Mouse (Mus musculus) left cerebral cortex, postnatal 4 days (tissue): ENCODE measurements around the gene Dpf2. TPM values are rescaled to one million over a fixed set of nuclear protein-coding genes. Genes with fewer than 3 reads are reported as not detected.

Experiments used
- DNase-seq: peaks from one replicate; pipeline ENCODE4 v3.0.0-alpha.2; 2022
- intact Hi-C: fragments of 180-260 bp; cut with DNase I; formaldehyde crosslinking; loops from one replicate; pipeline ENCODE4 v1.15.1; 2025
- total RNA-seq, 2 experiments: library from RNA; stranded (reverse); gene quantifications; 2 replicates each; pipeline ENCODE4 v1.2.3; 2021

Gene Dpf2
- total RNA-seq, 2 experiments from 2014 or later = 76.1 to 84.1 TPM

DNA sequence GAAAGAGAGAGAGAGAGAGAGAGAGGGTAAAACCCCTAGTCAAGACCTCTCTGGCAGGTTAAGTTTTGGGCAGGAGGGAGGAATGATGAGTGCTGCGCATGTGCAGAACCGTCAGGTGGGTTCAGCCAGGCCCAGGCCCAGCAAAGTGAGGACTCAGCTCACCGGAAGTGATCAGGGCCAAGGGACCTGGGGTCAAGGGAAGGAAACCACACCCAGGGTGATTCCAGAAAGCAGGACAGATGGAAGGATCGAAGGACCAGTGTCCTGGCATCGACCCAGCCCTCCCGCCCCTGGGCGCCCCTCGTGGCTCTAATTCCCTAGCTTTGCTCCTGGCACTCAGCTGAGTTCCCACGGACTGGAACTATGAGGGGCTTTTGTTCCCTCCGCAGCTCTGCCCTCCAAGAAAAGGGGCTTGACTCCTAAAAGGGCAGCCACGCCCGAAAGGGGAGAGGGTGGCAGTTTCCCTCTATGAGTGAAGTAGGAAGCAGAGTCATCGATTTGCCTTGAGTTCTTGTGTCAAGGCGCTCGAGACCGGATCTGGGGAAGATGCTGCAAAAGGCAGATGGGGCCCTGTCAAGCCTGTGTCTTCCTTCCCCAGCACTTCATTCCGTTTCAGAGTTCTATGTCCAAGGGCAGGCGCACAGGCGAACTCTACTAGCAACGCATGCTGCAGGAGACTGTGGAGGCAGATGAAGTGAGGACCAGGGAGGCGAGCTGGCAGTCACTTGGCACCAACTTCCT is 24.5 kb upstream of the Dpf2 start:
- no peak for DNase-seq
- intact Hi-C loops = no loop called here

DNA sequence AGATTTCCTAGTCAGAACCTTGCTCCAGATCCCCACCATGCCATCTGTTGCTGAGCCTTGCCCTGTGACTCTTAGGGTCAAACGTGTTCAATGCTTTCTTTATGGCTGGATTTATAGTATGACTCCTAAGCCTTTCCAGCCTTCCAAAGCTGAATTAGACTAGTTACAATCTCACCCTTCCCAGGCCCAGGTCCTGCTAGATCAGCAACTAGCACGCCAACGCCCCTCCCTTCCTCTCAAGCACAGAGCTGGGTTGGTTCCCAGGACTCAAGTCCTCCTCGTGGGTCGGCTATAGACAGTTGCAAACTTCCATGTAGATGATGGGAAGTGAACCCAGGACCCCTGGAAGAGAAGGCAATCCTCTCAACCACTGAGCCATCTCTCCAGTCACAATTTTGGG is 22.9 kb upstream of the Dpf2 start:
- DNase-seq = no peak
- intact Hi-C loops = no loop called here

DNA sequence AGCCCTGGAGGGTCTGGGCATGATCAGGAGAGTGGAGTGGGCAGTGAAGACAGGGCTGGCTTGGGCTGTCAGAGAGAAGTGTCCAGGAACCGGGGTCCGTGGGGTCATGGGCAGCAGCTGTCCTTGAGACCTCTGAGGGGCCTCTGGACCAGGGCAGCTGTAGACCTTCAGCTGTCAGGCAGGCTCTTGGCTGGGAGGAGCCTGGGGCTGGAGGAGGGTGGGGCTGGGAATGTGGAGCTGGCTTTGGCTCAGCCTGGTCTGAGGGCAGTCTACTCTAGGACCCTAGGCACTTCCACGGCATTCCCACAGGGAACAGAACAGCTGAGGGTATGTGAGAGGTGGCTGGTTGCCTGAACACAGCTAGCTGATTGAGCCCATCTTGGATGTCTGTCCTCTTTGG is 22.5 kb upstream of the Dpf2 start:
- intact Hi-C loops = no loop called here
- no peak for DNase-seq

DNA sequence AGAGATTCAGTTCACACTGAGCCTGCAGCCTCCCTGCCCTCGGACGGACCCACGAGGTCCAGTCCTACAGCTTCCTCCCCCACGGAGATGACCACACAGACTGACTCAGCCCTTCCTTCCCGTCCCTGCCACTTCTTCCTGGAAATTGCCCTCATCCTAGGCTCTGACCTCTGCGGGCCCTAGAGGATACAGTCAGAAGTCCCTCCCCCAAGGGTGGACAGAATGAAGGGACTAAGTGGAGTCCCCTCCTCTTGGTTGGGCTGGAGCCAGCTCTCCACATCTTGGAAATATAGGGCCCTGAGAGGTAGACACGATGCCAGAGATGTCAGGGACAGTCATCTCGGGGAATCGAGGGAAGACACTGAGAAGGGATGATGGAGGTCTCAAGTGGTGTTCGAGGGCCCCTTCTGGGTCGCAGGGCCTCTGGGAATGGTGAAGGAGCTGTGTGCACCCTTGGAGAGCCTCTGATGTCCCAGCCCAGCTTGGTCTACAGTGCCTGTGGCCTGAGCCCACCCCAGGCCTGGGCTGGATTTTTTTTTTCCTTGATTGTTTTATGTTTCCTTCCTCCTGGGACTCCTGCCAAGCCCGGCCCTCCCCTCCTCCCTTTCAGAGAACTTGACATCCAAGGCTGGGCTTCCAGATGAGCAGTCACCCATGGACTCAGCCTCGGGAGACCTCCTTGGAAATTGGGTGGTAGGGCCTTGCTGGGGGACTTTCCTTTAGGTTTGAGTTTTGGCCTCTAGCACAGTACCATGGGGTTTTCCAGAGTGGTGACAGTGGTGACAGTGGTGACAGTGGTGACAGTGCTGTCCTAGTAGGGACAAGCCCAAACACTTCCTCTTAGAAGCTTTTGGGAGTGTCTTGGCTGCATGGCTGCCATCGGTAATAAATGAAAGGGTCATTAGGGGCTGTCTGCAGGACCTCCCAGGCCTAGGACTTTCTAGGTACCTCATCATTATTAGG is 17.1 kb upstream of the Dpf2 start:
- intact Hi-C loops = no loop called here

DNA sequence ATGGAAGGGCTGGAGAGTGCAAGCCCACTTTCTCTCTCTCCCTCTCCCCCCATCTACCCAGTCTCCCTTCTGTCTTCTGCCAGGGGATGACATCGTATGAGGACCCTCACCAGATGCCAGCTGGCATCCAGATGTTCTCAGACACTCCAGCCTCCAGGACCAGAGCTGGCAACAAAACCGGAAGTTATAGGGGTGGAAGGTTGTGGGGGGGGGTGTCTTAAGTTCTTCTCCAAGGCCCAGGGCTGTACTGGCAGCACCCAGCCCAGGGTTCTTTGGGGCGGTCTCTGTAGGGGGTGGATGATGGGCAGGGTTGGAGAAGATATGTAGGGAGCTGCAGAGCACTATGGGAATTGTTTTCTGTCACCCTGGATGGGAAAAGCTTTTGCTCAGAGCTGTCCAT is 15.7 kb upstream of the Dpf2 start:
- intact Hi-C loops = no loop called here
- no peak for DNase-seq

More for the DNA sequence above, 17.1 kb upstream of the Dpf2 start:
- DNase-seq = peak; percentile 40

DNA sequence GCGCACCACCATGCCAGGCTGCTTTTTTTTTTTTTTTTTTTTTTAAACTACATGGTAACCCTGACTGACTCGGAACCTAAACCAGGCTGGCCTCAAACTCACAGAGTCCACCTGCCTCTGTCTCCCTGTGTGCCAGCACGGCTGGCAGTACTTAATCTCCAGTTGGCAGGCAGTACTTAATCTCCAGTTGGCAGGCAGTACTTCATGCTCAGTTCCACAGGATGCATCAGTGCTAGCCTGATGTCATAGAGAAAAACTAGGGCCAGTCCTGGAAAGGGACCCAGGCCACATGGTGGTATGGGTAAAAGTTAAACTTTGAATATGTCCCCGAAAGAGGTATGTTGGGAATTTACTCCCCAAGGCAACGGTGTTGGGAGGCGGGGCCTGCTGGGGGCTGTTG is 15.3 kb upstream of the Dpf2 start:
- no peak for DNase-seq
- intact Hi-C loops = no loop called here

DNA sequence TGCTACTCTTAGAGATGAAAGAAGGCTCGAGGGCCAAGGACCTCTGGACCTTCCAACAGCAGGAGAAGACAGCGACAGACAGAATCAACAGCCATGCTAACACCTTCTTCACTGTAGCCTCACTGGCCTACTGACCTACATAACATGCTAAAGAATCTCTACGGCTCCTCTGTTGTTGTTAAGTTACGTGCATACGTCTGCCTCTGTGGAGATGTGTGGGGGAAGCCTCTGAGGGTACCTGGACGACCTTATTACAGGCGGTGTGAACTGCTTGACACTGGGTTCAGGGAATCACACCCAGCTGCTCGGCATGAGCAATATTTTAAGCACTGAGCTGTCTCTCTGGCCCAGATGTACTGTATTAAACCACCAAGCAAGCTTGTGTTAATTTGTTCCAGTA is 14.7 kb upstream of the Dpf2 start:
- intact Hi-C loops = no loop called here
- DNase-seq = no peak

DNA sequence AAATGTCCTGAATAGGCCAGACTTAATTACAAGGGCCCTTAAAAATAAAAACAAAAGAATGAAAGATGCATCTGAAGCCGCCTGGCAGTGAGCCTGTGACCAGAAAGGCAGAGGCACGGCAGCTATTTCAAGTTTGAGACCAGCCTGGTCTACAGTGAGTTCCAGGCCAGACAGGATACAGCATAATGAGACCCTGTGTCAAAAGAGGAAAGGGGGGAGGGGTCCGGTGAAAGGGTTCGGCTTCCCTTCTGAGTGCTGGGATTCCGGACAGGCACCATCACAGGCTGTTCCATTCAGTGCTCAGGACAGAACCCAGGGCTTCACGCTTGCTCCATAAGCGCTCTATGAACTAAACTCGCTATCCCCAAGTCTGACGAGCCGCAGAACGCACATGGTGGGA is 14.2 kb upstream of the Dpf2 start:
- intact Hi-C loops = no loop called here
- no peak for DNase-seq

DNA sequence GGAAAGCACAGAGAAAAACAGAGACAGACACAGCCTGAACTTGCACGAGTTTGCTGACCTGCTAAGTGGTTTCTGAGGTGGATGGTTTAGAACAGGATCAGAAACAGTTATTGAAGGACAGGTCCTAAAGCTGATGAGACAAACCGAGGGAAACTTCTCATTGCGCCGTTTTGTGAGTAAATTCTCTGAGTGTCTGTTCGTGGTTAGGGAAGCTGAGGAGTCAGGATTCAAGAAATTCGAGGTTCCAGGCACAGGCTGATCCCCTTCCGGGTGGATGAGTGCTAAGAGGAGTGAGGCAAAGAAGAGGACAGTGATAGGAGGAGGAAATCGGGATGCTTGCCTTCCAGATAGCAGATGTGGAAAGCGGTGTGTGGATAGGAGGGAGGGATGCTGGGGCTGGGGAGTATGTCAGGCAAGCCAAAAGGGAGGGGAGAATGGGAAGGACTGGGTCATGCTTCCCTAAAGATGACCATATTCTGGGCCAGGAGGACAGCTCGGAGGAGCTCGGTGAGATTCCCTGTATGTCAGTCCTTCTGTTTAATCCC is 12.6 kb upstream of the Dpf2 start:
- intact Hi-C loops = no loop called here
- DNase-seq = no peak

DNA sequence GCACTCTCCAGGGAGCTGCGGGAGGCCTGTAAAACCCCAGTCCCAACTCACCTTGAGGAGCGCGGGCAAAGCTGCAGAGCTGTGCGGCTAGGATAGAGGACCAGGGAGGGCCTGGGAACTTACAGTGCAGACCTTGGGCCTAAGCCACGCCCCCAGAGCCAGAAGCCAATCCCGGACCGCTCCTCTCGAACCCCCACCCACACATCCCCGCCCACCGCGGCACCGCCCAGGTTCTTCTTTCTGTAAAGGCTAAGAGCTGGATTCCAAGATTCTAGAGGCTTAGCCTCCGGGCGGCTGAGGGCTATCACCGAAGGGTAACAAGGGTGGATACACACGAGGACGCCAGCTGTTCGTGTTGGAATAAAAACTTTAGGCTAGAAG is 11.9 kb upstream of the Dpf2 start, which contains the start of gene Cdc42ep2:
Gene Cdc42ep2 (minus strand): TSS at position 104 of the 381 bp plus-strand sequence.
- intact Hi-C loops = loop anchor here (5.0 kb wide), 1 partner anchor 33 kb away; no protein-coding TSS in a partner anchor
- peak; percentile 97 for DNase-seq

DNA sequence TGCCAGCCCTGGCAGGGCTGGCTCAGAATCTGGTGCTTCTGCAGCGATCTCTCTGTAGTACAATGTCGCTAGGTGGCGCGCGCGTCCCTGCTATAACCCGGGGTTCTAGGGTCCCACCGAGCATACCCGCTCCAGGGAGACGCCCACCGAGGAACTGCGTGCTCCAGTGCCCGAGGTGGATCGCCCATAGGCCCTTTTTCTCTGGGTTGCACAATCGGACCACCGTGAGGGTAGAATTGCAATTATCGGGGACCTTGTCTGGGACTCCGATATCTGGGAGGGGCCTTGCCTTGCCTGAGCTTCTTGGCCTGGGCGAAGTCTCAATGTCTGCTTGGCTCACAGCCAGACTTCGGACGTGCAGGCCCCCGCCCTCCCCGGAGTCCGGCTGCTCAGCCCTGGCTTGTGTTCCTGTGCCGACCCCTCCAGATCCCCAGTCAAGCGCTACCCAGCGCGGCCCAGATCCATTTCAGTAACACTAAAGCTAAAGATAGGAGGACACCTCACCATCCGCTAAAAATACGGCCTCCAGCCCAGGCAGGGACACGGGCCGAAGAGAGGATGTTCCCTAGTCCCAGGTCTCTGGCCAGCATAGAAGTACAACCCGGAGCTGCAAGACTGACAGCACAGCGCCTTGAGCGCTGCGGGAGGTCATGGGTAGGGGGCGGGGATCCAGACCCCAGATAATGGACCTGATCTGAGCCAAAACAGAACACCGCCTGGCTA is 11.3 kb upstream of the Dpf2 start:
- intact Hi-C loops = loop anchor here (5.0 kb wide), 1 partner anchor 33 kb away; no protein-coding TSS in a partner anchor
- peak; percentile 98 for DNase-seq

DNA sequence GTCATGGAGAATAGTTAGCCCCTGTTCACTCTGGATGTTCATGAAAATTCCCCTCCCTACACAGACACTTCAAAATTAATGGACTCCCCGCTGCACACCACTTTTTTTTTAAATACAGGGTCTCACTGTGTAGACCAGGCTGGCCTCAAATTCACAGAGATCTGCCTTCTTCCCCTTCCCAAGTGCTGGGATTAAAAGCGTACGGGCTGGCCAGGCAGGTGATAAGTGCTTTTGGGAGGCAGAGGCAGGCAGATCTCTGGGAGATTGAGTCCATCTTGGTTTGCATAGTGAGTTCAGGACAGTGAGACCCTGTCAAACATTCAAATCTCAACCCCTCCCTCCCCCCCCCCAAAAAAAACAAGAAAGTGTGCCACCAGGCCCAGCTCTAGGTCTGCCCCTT is 10.2 kb upstream of the Dpf2 start:
- no peak for DNase-seq

DNA sequence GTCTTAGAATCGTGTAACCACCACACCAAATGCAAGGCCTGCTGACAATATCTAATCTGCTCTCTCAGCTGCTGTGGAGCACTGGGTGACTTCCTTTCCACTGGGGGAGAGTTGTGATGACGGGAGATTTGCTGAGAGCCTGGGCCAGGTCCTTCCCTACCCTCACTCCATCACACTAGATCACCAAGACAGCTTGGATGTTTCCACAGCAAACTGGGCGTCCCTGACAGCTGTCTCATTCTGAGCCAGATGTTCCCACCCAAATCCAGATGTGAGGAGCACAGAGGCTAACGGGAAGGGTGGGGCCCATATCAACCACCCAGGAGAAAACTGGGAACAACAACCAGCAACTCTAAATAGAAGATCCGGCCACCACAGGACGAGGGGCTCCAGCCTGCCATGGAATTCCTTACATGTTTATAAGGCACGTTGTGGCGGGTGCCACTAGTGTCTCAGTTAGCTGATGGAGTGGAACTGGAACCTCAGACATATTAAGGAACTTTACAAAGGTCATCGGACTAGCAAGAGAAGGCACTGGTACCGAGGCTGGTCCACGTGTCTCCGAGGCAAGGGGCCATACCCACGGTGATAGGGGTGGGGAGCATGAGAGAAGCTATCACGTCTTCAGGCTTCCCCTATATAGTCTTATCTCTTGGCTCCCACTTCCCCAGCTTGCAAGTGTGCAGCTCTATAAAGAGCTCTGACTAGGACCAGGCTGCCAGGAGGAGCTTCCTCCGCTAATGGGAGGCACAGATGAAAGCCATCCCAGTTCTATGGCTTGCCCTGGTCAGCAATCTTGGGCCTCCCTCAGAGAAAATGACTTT is 9.5 kb upstream of the Dpf2 start:
- DNase-seq = no peak
- intact Hi-C loops = loop anchor here (5.0 kb wide), 1 partner anchor 35 kb away; no protein-coding TSS in a partner anchor

More for the DNA sequence above, 10.2 kb upstream of the Dpf2 start:
- intact Hi-C loops = loop anchor here (5.0 kb wide), 1 partner anchor 34 kb away; no protein-coding TSS in a partner anchor

DNA sequence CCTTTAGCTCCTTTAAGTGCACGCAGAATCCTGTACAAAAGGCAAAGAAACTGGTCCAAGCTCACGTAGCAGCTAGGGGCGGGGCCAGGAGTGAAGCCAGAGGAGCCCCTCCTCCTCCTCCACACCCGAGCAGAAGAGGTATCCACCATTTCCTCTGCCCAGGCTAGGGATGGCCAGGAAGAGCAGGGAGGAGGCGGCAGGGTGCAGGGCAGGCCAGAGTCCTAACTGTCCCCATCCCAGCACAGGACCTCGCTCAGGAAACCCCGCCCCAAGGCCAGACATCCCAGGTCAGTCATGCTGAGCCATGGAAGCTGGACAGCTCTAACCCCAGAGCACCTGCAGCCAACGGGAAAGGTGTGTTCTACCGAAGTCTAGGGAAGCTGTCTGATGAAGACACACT is 8.9 kb upstream of the Dpf2 start:
- intact Hi-C loops = loop anchor here (5.0 kb wide), 1 partner anchor 36 kb away; no protein-coding TSS in a partner anchor
- no peak for DNase-seq

DNA sequence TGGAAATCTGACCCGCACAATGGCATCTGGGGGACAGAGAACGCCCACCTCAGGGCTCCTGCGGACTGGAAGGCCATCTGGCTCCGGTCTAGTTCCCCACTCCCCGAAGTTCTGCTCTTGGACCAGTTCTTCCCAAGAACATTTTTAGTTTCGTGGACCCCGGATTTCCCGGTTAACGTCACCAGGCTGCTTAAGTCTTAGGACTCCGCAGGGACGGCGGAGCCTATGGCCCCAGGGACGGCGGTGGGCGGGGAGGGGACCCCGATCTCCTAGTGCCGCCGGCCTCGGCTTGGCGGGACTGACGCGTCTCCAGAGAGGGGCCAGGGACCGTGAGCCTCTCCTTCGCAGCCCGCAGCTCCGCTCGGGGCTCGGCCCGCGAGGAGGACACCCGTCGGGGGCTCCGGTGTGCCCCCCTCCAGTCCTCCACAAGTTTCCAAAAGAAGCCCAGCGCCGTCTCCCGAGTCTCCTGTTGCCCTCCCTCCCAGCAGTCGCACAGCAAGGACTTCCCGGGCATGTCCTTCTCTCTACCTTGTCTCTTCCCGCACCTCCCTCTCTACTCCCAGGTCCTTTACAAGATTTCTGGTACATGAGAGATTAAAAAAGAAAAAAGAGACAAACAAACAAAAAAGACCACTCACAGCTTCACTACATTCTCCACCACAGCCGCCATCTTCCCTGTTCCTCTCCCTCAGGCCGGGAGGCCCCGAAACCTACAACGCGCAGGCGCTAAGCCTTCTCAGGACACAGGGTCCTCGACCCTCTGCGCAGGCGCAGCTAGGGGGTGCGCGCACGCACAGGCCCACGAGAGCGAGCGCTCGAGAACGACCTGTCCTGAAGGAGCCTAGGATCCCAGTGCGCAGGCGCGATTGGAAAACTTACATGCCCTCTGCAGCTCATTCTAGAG is 455 bp downstream of the Dpf2 start:
- peak; percentile 100 for DNase-seq
- intact Hi-C loops = no loop called here

DNA sequence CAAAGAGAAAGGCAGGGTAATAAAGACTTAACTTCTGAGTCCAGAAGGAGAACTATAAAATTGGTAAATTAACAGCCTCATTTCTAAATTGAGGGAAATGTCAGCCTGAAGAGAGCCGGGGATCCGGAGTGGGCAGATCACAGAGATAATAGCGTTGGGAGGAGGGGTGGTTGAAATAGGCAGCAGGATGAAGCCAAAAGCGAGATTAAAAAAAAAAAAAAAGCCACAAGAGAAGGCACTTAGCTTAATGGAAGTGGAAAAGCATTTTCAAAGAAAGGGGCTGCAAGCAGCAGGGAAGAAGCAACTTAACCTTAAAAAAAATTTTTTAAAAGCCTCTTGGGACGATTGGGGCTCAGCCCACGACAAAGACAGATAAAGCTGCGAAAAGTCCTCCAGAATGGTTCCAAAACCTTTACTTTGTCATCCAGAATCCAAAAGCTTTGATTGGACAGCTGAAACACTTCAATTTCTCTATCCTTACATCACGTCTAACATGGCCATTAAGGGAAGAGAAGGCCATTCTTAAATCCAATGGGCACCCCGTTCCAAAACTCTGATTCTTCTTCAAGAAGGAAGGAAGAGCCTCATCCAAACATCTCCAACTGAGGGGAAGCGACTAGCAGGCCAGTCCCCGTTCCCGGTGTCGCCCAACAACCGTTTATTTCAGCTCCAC is 1.2 kb downstream of the Dpf2 start:
- DNase-seq = no peak
- intact Hi-C loops = no loop called here

DNA sequence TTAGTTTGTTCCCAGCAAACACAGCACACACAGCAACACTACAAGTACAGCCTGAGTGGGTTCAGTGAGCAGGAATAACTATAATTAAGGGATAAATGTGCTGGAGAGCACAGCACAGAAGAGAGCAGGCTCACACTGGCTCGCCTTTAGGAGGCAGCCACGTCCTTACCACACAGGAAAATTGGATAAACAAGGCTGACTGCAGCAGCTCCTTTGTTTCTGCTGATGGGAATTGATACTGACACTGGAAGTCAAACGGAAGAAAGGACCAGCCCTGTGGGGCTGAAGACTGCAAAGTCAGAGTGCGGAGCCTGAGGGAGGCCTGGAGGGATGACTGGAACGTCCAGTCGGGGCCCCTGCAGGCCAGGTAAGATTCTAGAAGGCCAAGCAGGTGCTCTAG is 2.6 kb downstream of the Dpf2 start:
- DNase-seq = peak; percentile 27
- intact Hi-C loops = no loop called here

DNA sequence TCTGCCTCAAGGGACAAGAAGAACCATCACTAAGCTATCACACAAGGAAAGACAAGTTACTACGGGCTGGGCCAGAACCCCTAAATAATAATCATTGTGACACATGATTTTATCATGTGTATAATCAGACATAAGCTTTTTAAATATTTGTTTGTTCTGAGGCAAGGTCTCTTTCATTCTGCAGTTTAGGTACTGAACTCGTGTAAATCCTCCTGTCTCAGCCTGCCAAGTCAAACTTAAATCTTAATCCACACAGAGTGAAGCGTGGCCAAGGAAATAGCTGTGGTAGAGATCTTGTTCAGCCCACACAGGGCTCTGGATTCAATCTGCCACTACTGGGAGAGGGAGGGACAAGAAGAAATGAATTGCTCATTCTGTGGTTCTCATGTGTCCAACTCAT is 5.5 kb downstream of the Dpf2 start:
- intact Hi-C loops = no loop called here
- no peak for DNase-seq
